ENCODE assay signal across 41 mouse cellular contexts in the genomic region with DNA sequence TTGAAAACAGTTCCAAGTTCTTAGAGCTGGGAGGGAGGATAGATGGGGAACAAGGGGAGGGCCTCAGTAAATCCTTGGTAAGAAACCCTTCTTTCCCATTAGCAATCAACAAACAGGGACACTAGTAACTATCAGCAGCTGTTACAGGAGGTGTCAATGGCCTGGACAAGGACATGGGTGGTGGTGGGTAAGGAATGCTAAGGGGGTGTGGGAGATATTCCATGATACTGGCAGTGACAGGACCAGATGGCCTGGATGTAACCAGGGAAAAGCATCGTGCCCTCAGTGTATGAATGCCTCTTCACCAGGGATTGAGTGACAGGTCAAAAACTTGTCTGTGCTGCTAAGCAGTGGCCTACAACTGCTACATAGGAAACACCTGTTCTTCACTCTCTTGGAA. TPM values are rescaled to one million over a fixed set of nuclear protein-coding genes. Genes with fewer than 3 reads are reported as not detected.
"Had no signal": no experiment of that assay in that cellular context is flagged by ENCODE, and none has a peak within 500 bp of the region (broad histone marks: within the 10 kb centered on the region; RNA-seq: fewer than 3 reads in every experiment).

No protein-coding gene starts in this region.

- H3K27ac ChIP-seq: heart, adult 2 months; heart, embryonic 13.5 days; heart, embryonic 15.5 days; hindbrain, embryonic 15.5 days; hindbrain, postnatal 0 days; kidney, embryonic 15.5 days; kidney, postnatal 0 days; limb, embryonic 12.5 days; limb, embryonic 15.5 days; liver, embryonic 12.5 days; liver, embryonic 14.5 days had no signal

- ATAC-seq: hindbrain, postnatal 0 days; intestine, embryonic 16.5 days; liver, embryonic 12.5 days had no signal

- H3K4me2 ChIP-seq: heart, embryonic 11.5 days; heart, embryonic 13.5 days; heart, embryonic 15.5 days; hindbrain, embryonic 13.5 days; hindbrain, embryonic 15.5 days; kidney, embryonic 15.5 days; limb, embryonic 12.5 days; limb, embryonic 15.5 days; liver, embryonic 12.5 days had no signal

- H3K9ac ChIP-seq: heart, embryonic 13.5 days; heart, embryonic 15.5 days; hindbrain, embryonic 13.5 days; hindbrain, embryonic 15.5 days; kidney, embryonic 15.5 days; limb, embryonic 12.5 days; limb, embryonic 15.5 days; liver, embryonic 12.5 days; liver, embryonic 14.5 days had no signal

- H3K4me3 ChIP-seq: heart, adult 2 months; heart, embryonic 13.5 days; heart, embryonic 15.5 days; hindbrain, embryonic 13.5 days; hindbrain, embryonic 15.5 days; kidney, embryonic 15.5 days; limb, embryonic 12.5 days; limb, embryonic 15.5 days; liver, embryonic 12.5 days had no signal

- DNase-seq: gastrocnemius, postnatal 14 days; gastrocnemius, postnatal 36 days; heart, adult 2 months; heart, postnatal 14 days; heart, postnatal 36 days; kidney, adult 11 months; kidney, adult 2 months; kidney, adult 9 months; kidney, postnatal 14 days; kidney, postnatal 36 days; layer of hippocampus, adult 9-11 months; layer of hippocampus, postnatal 36 days; left cerebral cortex, postnatal 4 days had no signal

- H3K27me3 ChIP-seq: heart, embryonic 13.5 days; heart, embryonic 15.5 days; hindbrain, embryonic 13.5 days; hindbrain, embryonic 15.5 days; kidney, embryonic 15.5 days; limb, embryonic 12.5 days; limb, embryonic 15.5 days; liver, embryonic 12.5 days had no signal

- H3K9me3 ChIP-seq: heart, embryonic 13.5 days; heart, embryonic 15.5 days; hindbrain, embryonic 13.5 days; hindbrain, embryonic 15.5 days; kidney, embryonic 15.5 days; limb, embryonic 12.5 days; limb, embryonic 15.5 days; liver, embryonic 12.5 days had no signal

- H3K4me1 ChIP-seq: liver, embryonic 12.5 days had no signal

RNA-seq across cellular contexts. Expression of gene Tex46, which starts 57.1 kb away (rescaled TPM):
- total RNA-seq: gastrocnemius, adult 18-20 months; gastrocnemius, adult 8-10 months; gastrocnemius, postnatal 14 days; gastrocnemius, postnatal 36 days; heart, adult 2 months; heart, postnatal 14 days; heart, postnatal 36 days; hematopoietic stem cell, adult 5-6 weeks; hindbrain, postnatal 0 days; layer of hippocampus, adult 18-20 months; layer of hippocampus, postnatal 14 days; layer of hippocampus, postnatal 36 days; left cerebral cortex, adult 18-20 months; left cerebral cortex, adult 8-10 months; left cerebral cortex, postnatal 10 days; left cerebral cortex, postnatal 25 days; left cerebral cortex, postnatal 4 days; liver, adult 2 months had no signal
- polyA plus RNA-seq: heart, adult 2 months; heart, embryonic 11.5 days; heart, embryonic 13.5 days; heart, embryonic 15.5 days; heart, postnatal 0 days; hindbrain, embryonic 11.5 days; hindbrain, embryonic 13.5 days; hindbrain, embryonic 15.5 days; hindbrain, postnatal 0 days; intestine, embryonic 14.5 days; intestine, embryonic 16.5 days; kidney, adult 2 months; kidney, embryonic 15.5 days; kidney, postnatal 0 days; large intestine, adult 2 months; limb, embryonic 12.5 days; limb, embryonic 15.5 days; liver, adult 2 months; liver, embryonic 12.5 days; liver, embryonic 14.5 days; liver, embryonic 16.5 days had no signal
